Mouse (Mus musculus) natural killer cell, adult 2 months (primary cell): ENCODE data around the gene Cypt15.
"Not testable (repeated sequence)": the region's sequence is repeated elsewhere in the genome, so short reads cannot be mapped to it uniquely, and the experiment has no call there.

Source experiments
- DNase-seq, 2 experiments: peaks; one replicate each; pipeline ENCODE4 v3.0.0; 2022; ENCODE audit warnings: low spot score in 2 of 2

The Cypt15 gene

GRCm38 (mm10) chrX:39345967-39346366 lies at the start of gene Cypt15:
TSS of gene Cypt15 (plus strand) at chrX:39346267.
- not testable (repeated sequence) for DNase-seq

GRCm38 (mm10) chrX:39370932-39371331 lies 24.9 kb downstream of the Cypt15 start:
- DNase-seq, result no peak

GRCm38 (mm10) chrX:39378830-39379229 lies 32.8 kb downstream of the Cypt15 start:
- DNase-seq, result no peak

GRCm38 (mm10) chrX:39383806-39384205 lies 37.7 kb downstream of the Cypt15 start:
- DNase-seq, result no peak
